Mouse (Mus musculus): ENCODE measurements around the gene Pola1.
A peak's percentile ranks its signal among the peaks of the same experiment; 100 is the strongest.

The Pola1 gene

DNA sequence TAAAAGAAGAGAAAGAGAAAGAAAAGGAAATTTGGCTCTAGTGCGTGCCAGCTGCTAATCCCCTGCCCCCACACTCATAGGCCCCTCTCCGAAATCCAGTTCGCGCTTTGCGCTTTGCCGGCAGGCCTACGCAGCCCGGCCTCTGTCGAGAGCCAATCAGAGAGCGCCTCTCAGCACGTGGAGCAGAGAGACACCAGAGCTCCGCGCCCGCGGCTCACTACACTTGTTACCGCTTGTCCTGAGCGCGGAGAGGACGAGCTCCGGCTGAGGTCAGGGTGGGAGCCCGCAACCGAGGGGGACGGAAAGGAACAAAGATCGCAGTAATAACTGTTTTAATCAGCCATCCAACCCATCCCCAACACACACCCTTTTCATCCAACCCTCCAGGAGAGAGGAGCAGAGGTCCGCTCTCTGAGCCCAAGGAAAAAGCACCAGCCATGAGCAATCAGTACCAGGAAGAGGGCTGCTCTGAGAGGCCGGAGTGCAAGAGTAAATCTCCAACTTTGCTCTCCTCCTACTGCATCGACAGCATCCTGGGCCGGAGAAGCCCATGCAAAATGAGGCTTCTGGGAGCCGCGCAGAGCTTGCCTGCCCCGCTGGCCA lies 345.6 kb downstream of the Pola1 start, which contains the start of gene Arx:
Arx (plus strand) TSS at position 155 of the 603 bp plus-strand sequence.
- DNase-seq, result peak; percentile 25

DNA sequence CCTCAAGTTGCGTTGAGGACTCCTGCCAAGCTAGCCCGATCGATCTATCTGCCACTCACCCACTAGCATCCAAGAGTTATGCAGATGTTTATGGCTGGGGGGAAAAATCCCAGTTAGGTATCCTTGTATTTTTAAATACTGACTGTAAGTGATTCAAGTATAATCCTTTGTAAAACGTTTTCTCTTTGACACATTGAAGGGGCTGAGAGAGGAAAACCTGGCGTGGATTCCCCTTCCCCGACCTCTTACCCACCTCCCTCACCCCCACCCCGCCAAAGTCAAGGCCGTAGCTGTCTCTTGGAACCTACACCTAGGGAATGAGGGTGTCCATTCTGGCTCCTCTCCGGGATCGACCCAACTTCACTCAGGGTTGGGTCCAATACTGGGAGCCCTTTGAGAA lies 346.9 kb downstream of the Pola1 start:
- no peak for DNase-seq

DNA sequence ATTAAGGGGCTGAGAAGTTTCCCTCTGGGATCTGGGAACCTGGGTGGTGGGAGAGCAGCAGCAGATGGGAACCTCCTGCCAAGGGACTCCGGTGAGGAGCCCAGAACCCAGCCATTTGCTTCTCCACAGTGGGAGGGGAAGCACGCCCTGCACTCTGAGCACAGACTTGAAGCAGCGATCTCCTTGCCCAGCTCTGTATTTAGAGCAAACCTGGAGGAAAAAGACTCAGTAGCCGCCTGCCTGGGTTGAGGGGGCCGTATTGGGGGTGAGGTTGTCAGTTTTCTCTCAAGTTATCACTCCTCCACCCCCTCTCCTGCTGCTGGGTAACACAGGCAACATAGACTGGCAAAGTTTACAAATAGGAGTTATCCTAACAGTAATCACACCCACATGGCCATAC lies 350.2 kb downstream of the Pola1 start:
- DNase-seq, result no peak

DNA sequence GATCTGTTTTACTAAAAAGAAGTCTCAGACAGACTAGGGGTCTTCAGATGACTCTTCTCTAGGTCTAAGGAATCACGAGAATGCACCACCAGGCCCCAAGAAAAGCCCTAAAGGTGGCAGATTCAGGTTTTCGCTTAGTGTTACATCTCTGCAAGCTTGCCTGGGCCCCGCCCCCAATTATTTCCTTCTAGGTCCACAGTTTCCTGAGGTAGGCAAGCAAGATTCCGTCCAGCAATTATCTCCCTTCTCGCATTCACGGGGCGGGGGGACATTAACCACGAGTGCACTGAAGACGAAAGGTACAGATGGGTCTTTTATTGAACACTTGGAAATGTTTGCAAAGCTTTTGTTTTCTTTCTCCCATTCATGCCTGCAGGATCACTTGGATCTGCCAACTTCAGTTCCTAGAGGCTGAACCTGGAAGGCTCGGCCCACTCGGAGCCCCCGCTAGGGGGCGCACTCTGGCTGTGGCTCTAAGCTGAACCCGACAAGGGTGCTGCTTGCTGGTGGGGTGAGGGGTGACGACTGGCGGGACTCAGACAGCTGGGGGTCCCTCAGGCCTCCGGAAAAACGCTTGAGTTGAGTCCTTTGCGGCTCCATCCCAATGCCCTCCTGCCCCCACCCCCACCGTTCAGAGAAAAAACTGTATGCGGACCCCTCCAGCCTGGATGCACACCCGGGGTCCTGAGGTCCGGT lies 350.8 kb downstream of the Pola1 start:
- peak; percentile 56 for DNase-seq

DNA sequence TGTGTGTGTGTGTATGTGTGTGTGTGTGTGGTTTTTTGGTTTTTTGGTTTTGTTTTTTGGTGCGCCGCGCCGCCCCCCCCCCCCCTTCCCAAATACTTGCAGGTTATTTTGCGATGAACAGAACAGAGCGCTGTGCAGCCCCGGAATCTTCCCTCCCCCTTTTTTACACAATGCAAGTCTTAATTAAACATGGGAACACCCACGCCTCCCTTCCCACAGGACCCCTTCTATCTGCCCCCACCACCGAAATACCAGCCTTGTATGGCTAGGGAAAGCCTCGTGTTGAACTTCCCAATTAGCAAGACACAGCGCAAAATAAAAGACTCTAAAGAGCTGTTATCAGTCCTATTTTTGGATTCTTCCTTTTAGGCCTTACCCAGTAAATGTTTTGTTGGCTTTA lies 352.0 kb downstream of the Pola1 start:
- no peak for DNase-seq

DNA sequence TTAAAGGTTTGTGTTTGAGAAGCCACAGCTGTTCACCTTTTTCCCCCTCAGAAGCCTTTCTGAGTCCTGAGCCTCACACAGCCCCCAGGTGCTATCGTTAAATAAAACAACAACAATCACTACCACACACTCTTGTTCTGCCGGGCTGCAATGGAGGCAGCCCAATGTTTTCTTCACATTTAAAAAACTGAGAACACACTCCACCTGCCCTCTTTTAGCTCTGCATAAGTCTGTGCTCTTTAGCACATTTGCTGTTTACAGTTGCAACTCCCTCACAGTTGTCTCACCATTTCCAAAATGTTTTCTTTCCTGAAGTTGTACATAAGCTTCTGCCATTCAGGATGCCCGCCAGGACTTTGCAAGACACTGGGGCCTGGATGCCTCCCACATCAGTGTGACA lies 356.3 kb downstream of the Pola1 start:
- DNase-seq, result no peak
